Mouse (Mus musculus): ENCODE results near the gene Pum1.

- no peak for TF ChIP-seq USF1 (IDR thresholded peaks at IDR 0.05; ENCODE audit: low read depth)
- no peak for TF ChIP-seq MAX (IDR thresholded peaks at IDR 0.05)
- TF ChIP-seq CTCF (IDR thresholded peaks at IDR 0.05; ENCODE audit: control insufficient read depth, insufficient read depth, insufficient read length), result no peak
- TF ChIP-seq MYOG (IDR thresholded peaks at IDR 0.05; ENCODE audit: control insufficient read depth, extremely low read depth, insufficient read length), result no peak
- no peak for TF ChIP-seq MYOD1 (IDR thresholded peaks at IDR 0.05; ENCODE audit: control insufficient read depth, insufficient read length, low read depth)
Measured at GRCm38 (mm10) chr4:130735957-130736356, 72.8 kb downstream of the Pum1 start.

Measured in C2C12 (cell line).